Mouse (Mus musculus) heart, adult 2 months (tissue): ENCODE measurements around the gene Dmgdh. TPM values are rescaled to one million over a fixed set of nuclear protein-coding genes. Genes with fewer than 3 reads are reported as not detected.

Experiments
- DNase-seq, 2 experiments: peaks; one replicate each; pipeline ENCODE4 v3.0.0; 2021
- H3K27ac ChIP-seq: fragments of 200-600 bp; 2 replicates; pipeline ENCODE4 v1.8.1; 2022
- H3K27me3 ChIP-seq: fragments of 200-500 bp; 2 replicates; pipeline ENCODE4 v1.6.1; 2012; ENCODE audit warnings: mild to moderate bottlenecking, low read length, inconsistent platforms, mixed read lengths; ENCODE audit not compliant: control insufficient read depth, insufficient read depth
- H3K36me3 ChIP-seq: fragments of 200-500 bp; 2 replicates; pipeline ENCODE4 v1.6.1; 2012; ENCODE audit warnings: low read length, inconsistent platforms; ENCODE audit not compliant: control insufficient read depth, insufficient read depth
- H3K4me1 ChIP-seq: fragments of 200-500 bp; 2 replicates; pipeline ENCODE4 v1.6.1; 2011; ENCODE audit warnings: low read length; ENCODE audit not compliant: control insufficient read depth, insufficient read depth
- H3K4me3 ChIP-seq: fragments of 200-600 bp; 2 replicates; pipeline ENCODE4 v1.8.1; 2022
- H3K79me2 ChIP-seq: fragments of 200-500 bp; replicated peaks from 2 replicates; pipeline ENCODE4 v1.6.1; 2012; ENCODE audit warnings: mild to moderate bottlenecking, inconsistent platforms, low read length, moderate library complexity, mixed read lengths; ENCODE audit not compliant: control insufficient read depth, insufficient read depth
- H3K9ac ChIP-seq: fragments of 200-500 bp; 2 replicates; pipeline ENCODE4 v1.6.1; 2012; ENCODE audit warnings: low read depth, mild to moderate bottlenecking, control low read depth, inconsistent platforms, low read length, mixed read lengths
- CTCF ChIP-seq: fragments of 200-600 bp; IDR thresholded peaks from 2 replicates; pipeline ENCODE4 v1.8.1; 2022; ENCODE audit warnings: antibody characterized with exemption, mild to moderate bottlenecking, moderate library complexity
- EP300 ChIP-seq: fragments of 200-500 bp; IDR thresholded peaks from 2 replicates; pipeline ENCODE4 v1.6.1; 2011; ENCODE audit warnings: low read depth, low read length, control low read depth; ENCODE audit not compliant: insufficient read depth
- POLR2A ChIP-seq: fragments of 200-500 bp; IDR thresholded peaks from 2 replicates; pipeline ENCODE4 v1.6.1; 2011; ENCODE audit warnings: mild to moderate bottlenecking, low read depth, low read length, control low read depth; ENCODE audit not compliant: insufficient read depth
- WGBS: fragments of 180-500 bp; shearing (Covaris S2); methylation state at CpG from one replicate; pipeline ENCODE4 v1.1.7; 2018; 5-methylcytosine and 5-hydroxymethylcytosine counted together
- intact Hi-C: fragments of 180-260 bp; cut with DNase I; formaldehyde crosslinking; loops from one replicate; pipeline ENCODE4 v1.15.1; 2025
- polyA plus RNA-seq: library from polyadenylated mRNA; depleted of rRNA; stranded (reverse); fragments of >200 nt; gene quantifications from 2 replicates; pipeline ENCODE4 v1.2.3, GENCODE M21; 2012
- total RNA-seq, 2 experiments: library from RNA; stranded (reverse); gene quantifications; 2 replicates each; pipeline ENCODE4 v1.2.3; 2021

Dmgdh gene
- total and polyA plus RNA-seq, 3 experiments: not detected

- H3K27ac ChIP-seq: no peak overlapping the region
- H3K27me3 ChIP-seq: no peaks in the 10 kb centered on the region
- intact Hi-C loops: no loop called here
- no peaks in the 10 kb centered on the region for H3K79me2 ChIP-seq
- H3K4me3 ChIP-seq: no peak overlapping the region
- WGBS: 82% methylated on average over 2 of the region's 2 CpGs
- no peak for TF ChIP-seq POLR2A
- TF ChIP-seq EP300: no peak
- TF ChIP-seq CTCF: no peak
- no peaks in the 10 kb centered on the region for H3K4me1 ChIP-seq
- H3K9ac ChIP-seq: no peak overlapping the region
- DNase-seq: no peak
- no peaks in the 10 kb centered on the region for H3K36me3 ChIP-seq
Observed at GRCm38 (mm10) chr13:93673296-93673695, 937 bp upstream of the Dmgdh start.

- no peaks in the 10 kb centered on the region for H3K36me3 ChIP-seq
- no peak overlapping the region for H3K4me3 ChIP-seq
- TF ChIP-seq EP300 (no peak), CTCF (no peak), POLR2A (no peak)
- 44% methylated on average over 9 of the region's 9 CpGs for WGBS
- no peak overlapping the region for H3K27ac ChIP-seq
- no peak overlapping the region for H3K9ac ChIP-seq
- H3K4me1 ChIP-seq: no peaks in the 10 kb centered on the region
- intact Hi-C loops: no loop called here
- DNase-seq: no peak
- H3K79me2 ChIP-seq: no peaks in the 10 kb centered on the region
- no peaks in the 10 kb centered on the region for H3K27me3 ChIP-seq
Observed at GRCm38 (mm10) chr13:93676864-93677263, 2.6 kb downstream of the Dmgdh start.

DNA sequence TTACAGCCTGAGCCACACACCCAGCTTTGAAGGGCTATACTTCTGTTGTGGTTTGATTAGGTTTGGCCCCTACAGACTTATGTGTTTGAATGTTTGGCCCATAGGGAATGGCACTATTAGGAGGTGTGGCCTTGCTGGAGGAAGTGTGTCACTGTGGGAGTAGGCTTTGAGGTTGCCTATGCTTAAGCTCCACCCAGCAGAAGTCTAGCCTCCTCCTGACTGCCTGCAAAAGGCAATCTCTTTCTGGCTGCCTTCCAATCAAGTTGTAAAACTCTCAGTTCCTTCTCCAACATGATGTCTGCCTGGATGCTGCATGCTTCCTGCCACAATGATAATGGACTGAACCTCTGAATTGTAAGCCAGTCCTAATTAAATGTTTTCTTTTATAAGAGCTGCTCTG lies 9.1 kb downstream of the Dmgdh start:
- H3K4me1 ChIP-seq: no peaks in the 10 kb centered on the region
- H3K9ac ChIP-seq: no peak overlapping the region
- H3K27ac ChIP-seq: no peak overlapping the region
- H3K4me3 ChIP-seq: no peak overlapping the region
- no peak for DNase-seq
- no peaks in the 10 kb centered on the region for H3K36me3 ChIP-seq
- intact Hi-C loops: no loop called here
- no peaks in the 10 kb centered on the region for H3K79me2 ChIP-seq
- H3K27me3 ChIP-seq: no peaks in the 10 kb centered on the region
- no peak for TF ChIP-seq EP300
- TF ChIP-seq CTCF: no peak
- no peak for TF ChIP-seq POLR2A

DNA sequence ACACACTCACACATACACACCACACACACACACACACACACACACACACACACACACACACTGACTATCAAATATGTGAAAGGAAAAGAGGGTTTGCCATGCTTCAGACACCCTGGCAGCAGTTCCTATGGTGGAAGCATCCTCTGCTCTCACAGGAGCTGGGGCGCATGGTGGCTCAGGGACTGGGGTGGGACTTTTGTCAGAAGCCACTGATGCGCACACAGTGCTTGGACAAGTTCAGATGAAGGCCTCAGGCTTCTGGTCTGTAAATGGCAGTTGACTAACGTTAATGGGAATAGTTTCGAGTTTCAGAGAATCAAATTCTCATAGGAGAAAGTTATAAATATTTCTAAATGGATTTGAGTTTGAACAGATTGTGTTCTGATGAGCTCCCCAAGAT lies 11.0 kb downstream of the Dmgdh start:
- TF ChIP-seq POLR2A (no peak), EP300 (no peak), CTCF (no peak)
- Histone ChIP-seq H3K27ac (no peak overlapping the region), H3K4me3 (no peak overlapping the region), H3K79me2 (no peaks in the 10 kb centered on the region), H3K9ac (no peak overlapping the region), H3K4me1 (no peaks in the 10 kb centered on the region), H3K36me3 (no peaks in the 10 kb centered on the region), H3K27me3 (no peaks in the 10 kb centered on the region)
- WGBS: 86% methylated on average over 4 of the region's 4 CpGs
- no peak for DNase-seq
- intact Hi-C loops: no loop called here

GRCm38 (mm10) chr13:93687321-93687720 lies 13.1 kb downstream of the Dmgdh start:
- no peak for TF ChIP-seq POLR2A
- TF ChIP-seq EP300: no peak
- no peak for TF ChIP-seq CTCF
- Histone ChIP-seq H3K4me3 (no peak overlapping the region), H3K36me3 (no peaks in the 10 kb centered on the region), H3K9ac (no peak overlapping the region), H3K27me3 (no peaks in the 10 kb centered on the region), H3K4me1 (no peaks in the 10 kb centered on the region), H3K79me2 (no peaks in the 10 kb centered on the region), H3K27ac (no peak overlapping the region)
- 29% methylated on average over 5 of the region's 5 CpGs for WGBS
- intact Hi-C loops: no loop called here
- DNase-seq: no peak

DNA sequence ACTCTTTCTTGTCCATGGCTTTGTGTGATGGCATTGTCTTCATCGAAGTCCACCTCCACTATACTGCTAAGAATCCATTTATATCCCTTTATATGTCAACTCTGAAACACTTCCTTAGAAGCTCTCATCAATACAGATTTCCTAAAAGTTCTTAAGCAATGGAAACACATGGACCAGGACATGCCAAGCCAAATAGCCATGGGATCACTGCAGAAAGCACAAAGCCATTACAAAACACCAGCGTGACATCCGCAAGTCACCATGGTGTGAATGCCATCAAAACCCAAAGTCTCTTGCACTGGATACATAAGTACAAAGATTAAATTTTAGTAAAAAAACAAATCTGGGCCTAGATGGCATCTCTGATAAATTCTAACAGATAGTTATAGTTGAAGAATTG lies 15.3 kb downstream of the Dmgdh start:
- intact Hi-C loops: no loop called here
- Histone ChIP-seq H3K79me2 (no peaks in the 10 kb centered on the region), H3K4me1 (no peaks in the 10 kb centered on the region), H3K9ac (no peak overlapping the region), H3K27me3 (no peaks in the 10 kb centered on the region), H3K4me3 (no peak overlapping the region), H3K36me3 (no peaks in the 10 kb centered on the region), H3K27ac (no peak overlapping the region)
- TF ChIP-seq EP300: no peak
- no peak for TF ChIP-seq POLR2A
- TF ChIP-seq CTCF: no peak
- 93% methylated on average over 3 of the region's 3 CpGs for WGBS
- DNase-seq: no peak
